Mouse (Mus musculus): ENCODE measurements around the gene Qpctl.

GRCm38 (mm10) chr7:19137380-19137779, 11.7 kb downstream of the Qpctl start:
- TF ChIP-seq CTCF (IDR thresholded peaks at IDR 0.05; ENCODE audit: borderline replicate concordance, insufficient read depth, low read depth, low read length): peak; percentile 36; the same call in 1 of the 2 replicates
- no peak for TF ChIP-seq POLR2A (IDR thresholded peaks at IDR 0.05; ENCODE audit: borderline replicate concordance, insufficient read depth, low read length)

All from cerebellum, adult 2 months (tissue).